Mouse (Mus musculus) olfactory bulb, adult 2 months (tissue): Measurements from ENCODE around the gene Gigyf2. TPM values are rescaled to one million over a fixed set of nuclear protein-coding genes. Genes with fewer than 3 reads are reported as not detected.

Experiments used
- H3K27ac ChIP-seq: fragments of 200-500 bp; 2 replicates; pipeline ENCODE4 v1.5.1; 2012; ENCODE audit warnings: low read depth, low read length; ENCODE audit not compliant: insufficient read depth
- H3K4me1 ChIP-seq: fragments of 200-500 bp; 2 replicates; pipeline ENCODE4 v1.6.1; 2012; ENCODE audit warnings: low read length; ENCODE audit not compliant: control insufficient read depth, insufficient read depth
- H3K4me3 ChIP-seq: fragments of 200-500 bp; 2 replicates; pipeline ENCODE4 v1.5.1; 2012; ENCODE audit warnings: mild to moderate bottlenecking, low read depth, low read length, moderate library complexity; ENCODE audit not compliant: insufficient read depth
- CTCF ChIP-seq: fragments of 200-500 bp; IDR thresholded peaks from 2 replicates; pipeline ENCODE4 v1.5.1; 2012; ENCODE audit warnings: low read depth, mild to moderate bottlenecking, low read length, moderate library complexity; ENCODE audit not compliant: insufficient read depth
- POLR2A ChIP-seq: fragments of 200-500 bp; IDR thresholded peaks from 2 replicates; pipeline ENCODE4 v1.6.1; 2012; ENCODE audit warnings: mild to moderate bottlenecking, low read depth, low read length, moderate library complexity; ENCODE audit not compliant: insufficient read depth
- WGBS: fragments of 180-500 bp; shearing (Covaris S2); methylation state at CpG from one replicate; pipeline ENCODE4 v1.1.7; 2018; 5-methylcytosine and 5-hydroxymethylcytosine counted together
- polyA plus RNA-seq: library from polyadenylated mRNA; stranded (reverse); fragments of >200 nt; gene quantifications from 2 replicates; pipeline ENCODE4 v1.2.4, GENCODE M21; 2012; ENCODE audit warnings: low replicate concordance; ENCODE audit not compliant: missing spikeins, insufficient read depth, insufficient read length

The Gigyf2 gene
- polyA plus RNA-seq: 228 TPM in 1 of 2 replicates, not detected in the other

DNA sequence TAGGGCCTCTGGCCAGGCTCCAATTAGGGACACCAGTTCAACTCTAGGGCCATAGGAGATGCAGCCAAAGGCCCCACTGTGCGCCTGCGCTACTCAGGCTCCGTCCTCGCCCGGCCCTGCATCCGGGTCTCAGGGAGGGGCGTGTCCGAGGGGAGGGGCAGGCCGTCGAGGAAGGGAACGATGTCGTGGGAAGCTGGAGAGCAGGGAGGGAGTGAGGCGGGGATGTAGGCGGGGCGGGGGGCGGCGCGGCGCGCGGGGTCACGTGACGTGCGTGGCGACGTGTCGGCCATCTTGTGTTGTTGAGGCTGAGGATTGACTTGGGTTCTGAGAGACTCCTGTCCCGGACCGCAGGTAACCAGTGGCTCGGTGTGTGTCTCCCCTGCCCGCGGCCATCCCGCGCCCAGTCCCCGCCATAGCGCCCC is at the start of gene Gigyf2:
Gigyf2 (plus strand) TSS at position 257 of the 422 bp plus-strand sequence.
- Histone ChIP-seq H3K27ac (peak within 1 kb of the TSS; percentile 50), H3K4me3 (peak within 1 kb of the TSS; percentile 99), H3K4me1 (no peaks in the 10 kb centered on the region)
- TF ChIP-seq POLR2A (peak; percentile 55), CTCF (no peak)
- 2% methylated on average over 35 of the region's 36 CpGs for WGBS

DNA sequence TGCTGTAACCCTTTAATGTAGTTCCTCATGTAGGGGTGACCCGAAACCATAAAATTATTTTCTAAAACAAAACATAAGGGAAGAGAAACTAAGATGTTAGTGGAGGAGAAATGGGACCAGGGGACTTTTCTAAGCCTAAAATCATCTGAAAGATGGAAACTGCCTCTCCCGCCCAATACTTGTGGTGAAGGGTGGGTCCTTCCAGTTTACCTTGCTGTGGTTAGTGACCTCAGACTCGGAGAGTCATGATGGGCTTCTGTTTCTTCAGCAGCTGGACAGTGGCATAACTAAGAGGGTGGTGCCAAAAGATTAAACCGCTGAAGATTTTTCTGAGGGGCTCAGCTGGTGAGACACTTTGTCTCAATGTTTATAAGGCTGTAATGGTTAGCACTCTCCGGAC is 46.5 kb upstream of the Gigyf2 start:
- Histone ChIP-seq H3K4me3 (no peak overlapping the region), H3K4me1 (no peaks in the 10 kb centered on the region), H3K27ac (no peak overlapping the region)
- WGBS: 83% methylated on average over 5 of the region's 5 CpGs
- no peak for TF ChIP-seq POLR2A
- no peak for TF ChIP-seq CTCF

- WGBS: 55% methylated on average over 20 of the region's 20 CpGs
- Histone ChIP-seq H3K4me1 (no peaks in the 10 kb centered on the region), H3K4me3 (no peak overlapping the region), H3K27ac (no peak overlapping the region)
- TF ChIP-seq CTCF: no peak
- TF ChIP-seq POLR2A: no peak
These were observed 45.0 kb upstream of the Gigyf2 start for GRCm38 (mm10) chr1:87281599-87282412.

DNA sequence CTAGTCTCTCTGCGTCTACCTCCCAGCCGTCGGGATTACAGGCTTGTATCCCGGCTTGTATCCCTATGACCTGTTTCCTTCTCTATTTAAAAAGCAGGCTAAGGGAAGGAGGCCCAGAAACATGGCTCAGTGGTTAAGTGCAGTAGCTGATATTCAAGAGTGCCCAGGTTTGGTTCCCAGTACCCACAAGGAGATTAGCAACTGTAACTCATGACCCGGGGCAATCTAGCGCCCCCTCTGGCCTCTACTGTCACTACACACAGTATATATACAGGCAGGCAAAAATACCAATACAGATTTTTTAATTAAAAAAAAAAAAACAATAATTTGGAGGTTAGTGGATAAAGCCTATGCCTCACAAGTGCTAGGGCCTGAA is 44.4 kb upstream of the Gigyf2 start:
- Histone ChIP-seq H3K4me1 (no peaks in the 10 kb centered on the region), H3K4me3 (no peak overlapping the region)
- 77% methylated on average over 6 of the region's 6 CpGs for WGBS

DNA sequence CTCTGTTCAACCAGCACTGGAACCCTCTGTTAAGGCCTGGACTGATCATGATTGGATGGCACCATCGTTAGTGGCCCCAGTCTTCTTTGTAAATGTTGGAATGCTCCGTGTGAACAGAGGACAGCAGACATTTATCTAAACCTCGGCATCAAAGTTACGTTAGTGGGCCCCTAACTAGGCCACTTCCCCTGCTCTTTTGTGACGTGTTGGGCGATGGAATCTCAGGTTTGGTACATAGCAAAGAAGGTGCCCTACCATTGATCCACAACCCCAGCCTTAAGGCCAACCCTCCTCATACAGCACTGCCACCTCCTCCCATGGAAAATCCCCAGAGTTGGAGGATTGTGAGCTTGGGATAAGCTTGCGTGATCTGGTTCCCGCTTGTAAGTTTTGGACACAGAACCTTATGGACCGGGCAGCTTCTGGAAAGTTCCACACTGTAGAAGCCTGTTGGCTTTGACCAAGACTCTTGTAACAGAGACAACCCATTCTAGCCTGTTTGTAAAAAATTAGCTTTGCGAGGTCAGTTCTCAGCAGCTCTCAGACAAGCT is 43.3 kb upstream of the Gigyf2 start:
- 82% methylated on average over 10 of the region's 10 CpGs for WGBS
- H3K27ac ChIP-seq: no peak overlapping the region

More for the DNA sequence above, 44.4 kb upstream of the Gigyf2 start:
- no peak overlapping the region for H3K27ac ChIP-seq
- TF ChIP-seq CTCF (no peak), POLR2A (no peak)

DNA sequence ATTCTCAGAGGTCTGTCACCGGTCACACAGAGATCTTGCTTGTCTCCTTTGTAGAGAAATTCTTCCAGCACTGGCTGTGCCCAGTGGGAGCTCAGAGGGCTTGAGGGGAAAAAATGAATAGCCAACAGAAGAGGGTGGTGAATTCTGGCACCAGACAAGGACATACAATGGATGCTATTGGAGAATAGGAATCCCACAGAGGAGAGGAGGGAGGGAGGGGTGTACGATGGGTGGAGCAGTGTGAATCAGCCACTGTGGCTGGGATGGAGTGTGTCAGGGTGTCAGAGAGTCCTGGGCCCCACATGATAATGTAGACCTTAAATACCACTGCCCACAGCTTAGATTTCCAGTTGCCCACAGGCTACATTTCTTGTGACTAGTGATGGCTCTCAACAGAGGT is 39.7 kb upstream of the Gigyf2 start:
- Histone ChIP-seq H3K4me3 (no peak overlapping the region), H3K4me1 (peaks cover under 1% of the 10 kb centered on the region; the same call in 1 of the 2 replicates), H3K27ac (no peak overlapping the region)
- TF ChIP-seq POLR2A: no peak
- no peak for TF ChIP-seq CTCF
- WGBS: 45% methylated on average over 2 of the region's 2 CpGs

More for the DNA sequence above, 43.3 kb upstream of the Gigyf2 start:
- no peak for TF ChIP-seq POLR2A
- no peak for TF ChIP-seq CTCF
- Histone ChIP-seq H3K4me1 (no peaks in the 10 kb centered on the region), H3K4me3 (no peak overlapping the region)

DNA sequence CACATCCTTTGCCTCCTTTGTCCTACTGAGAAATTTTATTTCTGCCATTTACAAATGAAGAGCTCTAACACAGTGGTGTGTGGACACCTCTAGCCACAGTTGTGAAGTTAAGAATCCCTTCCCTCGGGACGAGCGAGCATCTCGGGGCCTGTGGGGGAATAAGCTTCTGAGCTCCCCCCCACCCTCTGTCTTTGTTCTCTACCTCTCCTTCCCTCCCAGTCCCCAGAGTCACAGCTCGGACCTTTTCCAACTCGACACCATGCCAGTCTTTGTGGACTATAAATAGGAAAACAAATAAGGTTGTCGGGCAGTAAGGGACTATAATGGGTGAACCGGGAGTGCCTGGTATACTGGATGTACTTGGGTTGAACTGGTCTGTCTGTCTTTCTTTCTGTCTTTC is 35.4 kb upstream of the Gigyf2 start:
- TF ChIP-seq CTCF (no peak), POLR2A (no peak)
- 57% methylated on average over 8 of the region's 8 CpGs for WGBS
- peaks cover 6% of the 10 kb centered on the region; the same call in 1 of the 2 replicates for H3K4me1 ChIP-seq
- H3K27ac ChIP-seq: no peak overlapping the region
- H3K4me3 ChIP-seq: no peak overlapping the region

- peak overlapping the region; percentile 58 for H3K27ac ChIP-seq
- no peak for TF ChIP-seq CTCF
- no peak for TF ChIP-seq POLR2A
- WGBS: 64% methylated on average over 15 of the region's 15 CpGs
- no peak overlapping the region for H3K4me3 ChIP-seq
- H3K4me1 ChIP-seq: peaks cover 6% of the 10 kb centered on the region; the same call in 1 of the 2 replicates
These were observed 34.2 kb upstream of the Gigyf2 start for GRCm38 (mm10) chr1:87292420-87293190.
